Mouse (Mus musculus) embryonic facial prominence, embryonic 13.5 days (tissue): ENCODE results near the gene Efcab3. TPM values are rescaled to one million over a fixed set of nuclear protein-coding genes. Genes with fewer than 3 reads are reported as not detected.

ENCODE experiments used
- ATAC-seq: fragments of 200-750 bp; cut with Nextera tagmentation; 2 replicates; pipeline ENCODE4 v1.8.0; 2017; ENCODE audit warnings: low read depth; ENCODE audit not compliant: insufficient number of reproducible peaks, insufficient read depth, low FRiP score, low TSS enrichment
- H3K27ac ChIP-seq: fragments of 300-500 bp; sonication (generic); 2 replicates; pipeline ENCODE4 v1.5.1; 2015; ENCODE audit warnings: moderate library complexity, mild to moderate bottlenecking, inconsistent platforms
- H3K27me3 ChIP-seq: fragments of 300-500 bp; sonication (generic); 2 replicates; pipeline ENCODE4 v1.6.1; 2015; ENCODE audit warnings: mild to moderate bottlenecking, inconsistent platforms
- H3K36me3 ChIP-seq: fragments of 300-500 bp; sonication (generic); 2 replicates; pipeline ENCODE4 v1.6.1; 2015; ENCODE audit warnings: mild to moderate bottlenecking, inconsistent platforms
- H3K4me1 ChIP-seq: fragments of 300-500 bp; sonication (generic); 2 replicates; pipeline ENCODE4 v1.6.1; 2015; ENCODE audit warnings: inconsistent platforms
- H3K4me2 ChIP-seq: fragments of 300-500 bp; sonication (generic); 2 replicates; pipeline ENCODE4 v1.6.1; 2015; ENCODE audit warnings: moderate library complexity, mild to moderate bottlenecking, inconsistent platforms
- H3K4me3 ChIP-seq: fragments of 300-500 bp; sonication (generic); 2 replicates; pipeline ENCODE4 v1.5.1; 2015; ENCODE audit warnings: mild to moderate bottlenecking, inconsistent platforms
- H3K9ac ChIP-seq: fragments of 300-500 bp; sonication (generic); 2 replicates; pipeline ENCODE4 v1.6.1; 2015; ENCODE audit warnings: mild to moderate bottlenecking, inconsistent platforms
- H3K9me3 ChIP-seq: fragments of 300-500 bp; sonication (generic); 2 replicates; pipeline ENCODE4 v1.6.1; 2016; ENCODE audit warnings: inconsistent platforms
- WGBS: fragments of 180-500 bp; shearing (Covaris S2); methylation state at CpG from one replicate; pipeline ENCODE4 v1.1.7; 2015; ENCODE audit warnings: mixed read lengths; 5-methylcytosine and 5-hydroxymethylcytosine counted together
- polyA plus RNA-seq: library from polyadenylated mRNA; unstranded; fragments of >200 nt; fragmentation: Nextera tagmentation; extraction: Ambion mirVana; gene quantifications from 2 replicates; pipeline ENCODE4 v1.2.1, GENCODE M21; 2015

The Efcab3 gene
- polyA plus RNA-seq, 1 experiment from 2014 or later = not detected

GRCm38 (mm10) chr11:105161411-105161810 is 98.0 kb downstream of the Efcab3 start:
- Histone ChIP-seq H3K9ac (no peak overlapping the region), H3K4me2 (no peak overlapping the region), H3K4me1 (no peaks in the 10 kb centered on the region), H3K36me3 (no peaks in the 10 kb centered on the region), H3K9me3 (peaks cover 28% of the 10 kb centered on the region), H3K4me3 (no peak overlapping the region), H3K27me3 (no peaks in the 10 kb centered on the region), H3K27ac (no peak overlapping the region)
- ATAC-seq = no peak
- 90% methylated on average over 2 of the region's 2 CpGs for WGBS

- Histone ChIP-seq H3K4me2 (no peak overlapping the region), H3K9ac (no peak overlapping the region), H3K27ac (no peak overlapping the region), H3K9me3 (peaks cover 28% of the 10 kb centered on the region), H3K36me3 (no peaks in the 10 kb centered on the region), H3K4me1 (no peaks in the 10 kb centered on the region), H3K4me3 (no peak overlapping the region), H3K27me3 (no peaks in the 10 kb centered on the region)
- 87% methylated on average over 69 of the region's 69 CpGs for WGBS
- ATAC-seq = no peak
These were observed 101.4 kb downstream of the Efcab3 start for GRCm38 (mm10) chr11:105164516-105165510.

GRCm38 (mm10) chr11:105166780-105167179 is 103.4 kb downstream of the Efcab3 start:
- no peak overlapping the region for H3K27ac ChIP-seq
- H3K4me1 ChIP-seq = no peaks in the 10 kb centered on the region
- no peak for ATAC-seq
- H3K27me3 ChIP-seq = no peaks in the 10 kb centered on the region
- peaks cover 27% of the 10 kb centered on the region for H3K9me3 ChIP-seq
- no peaks in the 10 kb centered on the region for H3K36me3 ChIP-seq
- no peak overlapping the region for H3K4me3 ChIP-seq
- no peak overlapping the region for H3K4me2 ChIP-seq
- 89% methylated on average over 10 of the region's 10 CpGs for WGBS
- H3K9ac ChIP-seq = no peak overlapping the region

Other genes starting within 250 kb of the Efcab3 start
- gene Mettl2, start 62.8 kb downstream of the Efcab3 start, polyA plus RNA-seq = 51.6 and 54.5 TPM in 2 replicates
- gene Gm10842, start 83.3 kb downstream of the Efcab3 start, polyA plus RNA-seq = not detected in 2 replicates
- 23.9 and 26.7 TPM in 2 replicates for gene Tlk2, start 115.2 kb downstream of the Efcab3 start, polyA plus RNA-seq
- 30.8 and 31.1 TPM in 2 replicates for gene Mrc2, start 229.1 kb downstream of the Efcab3 start, polyA plus RNA-seq